Mouse (Mus musculus): Measurements from ENCODE around the gene Ust.

DNA sequence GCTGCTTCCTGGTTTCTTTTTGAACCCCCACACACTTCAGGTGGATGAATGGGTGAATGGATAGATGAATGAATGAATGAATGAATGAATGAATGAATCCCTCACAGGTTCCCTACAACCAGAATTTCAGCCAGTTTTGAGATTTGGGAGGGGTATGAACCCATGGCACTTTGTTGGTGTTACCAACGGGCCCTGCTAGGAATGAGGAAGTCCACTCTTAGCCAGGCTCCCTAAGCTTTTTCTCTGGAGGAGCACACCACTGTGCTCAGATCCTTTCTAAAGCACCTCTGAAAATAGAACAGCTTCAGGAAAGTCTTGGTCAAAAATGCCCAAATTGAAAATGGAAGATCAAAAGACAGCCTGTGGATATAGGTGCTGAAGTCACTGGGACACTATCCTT is 6.7 kb upstream of the Ust start:
- TF ChIP-seq USF1 (IDR thresholded peaks at IDR 0.05; ENCODE audit: low read depth) (no peak), CTCF (IDR thresholded peaks at IDR 0.05; ENCODE audit: control insufficient read depth, insufficient read depth, insufficient read length) (no peak), CEBPB (IDR thresholded peaks at IDR 0.05; ENCODE audit: low read depth) (no peak)
